Mouse (Mus musculus) forebrain, embryonic 14.5 days (tissue): Measurements from ENCODE around the gene P2ry2. TPM values are rescaled to one million over a fixed set of nuclear protein-coding genes. Genes with fewer than 3 reads are reported as not detected.

ENCODE experiments used
- ATAC-seq: fragments of 200-750 bp; cut with Nextera tagmentation; 2 replicates; pipeline ENCODE4 v1.8.0; 2017; ENCODE audit warnings: mild to moderate bottlenecking, moderate library complexity
- DNase-seq: peaks from one replicate; pipeline ENCODE4 v3.0.0-alpha.2; 2015; ENCODE audit warnings: low spot score
- H3K27ac ChIP-seq: fragments of 300-500 bp; sonication (generic); 2 replicates; pipeline ENCODE4 v1.5.1; 2014; ENCODE audit warnings: low read depth, mild to moderate bottlenecking, control low read depth, low read length, moderate library complexity
- H3K27me3 ChIP-seq: fragments of 300-500 bp; sonication (generic); replicated peaks from 2 replicates; pipeline ENCODE4 v1.6.1; 2014; ENCODE audit warnings: low read length, control low read depth, mixed read lengths; ENCODE audit not compliant: control insufficient read depth, insufficient read depth
- H3K36me3 ChIP-seq: fragments of 300-500 bp; sonication (generic); 2 replicates; pipeline ENCODE4 v1.6.1; 2014; ENCODE audit warnings: low read length, control low read depth; ENCODE audit not compliant: control insufficient read depth, insufficient read depth
- H3K4me1 ChIP-seq: fragments of 300-500 bp; sonication (generic); 2 replicates; pipeline ENCODE4 v1.6.1; 2014; ENCODE audit warnings: antibody characterized with exemption, low read length, control low read depth; ENCODE audit not compliant: control insufficient read depth, insufficient read depth
- H3K4me2 ChIP-seq: fragments of 300-500 bp; sonication (generic); 2 replicates; pipeline ENCODE4 v1.6.1; 2014; ENCODE audit warnings: mild to moderate bottlenecking, control low read depth, low read length
- H3K4me3 ChIP-seq: fragments of 300-500 bp; sonication (generic); 2 replicates; pipeline ENCODE4 v1.5.1; 2014; ENCODE audit warnings: low read depth, low read length, control low read depth
- H3K9ac ChIP-seq: fragments of 300-500 bp; sonication (generic); 2 replicates; pipeline ENCODE4 v1.6.1; 2014; ENCODE audit warnings: mild to moderate bottlenecking, low read length, control low read depth, moderate library complexity
- H3K9me3 ChIP-seq: fragments of 300-500 bp; sonication (generic); replicated peaks from 2 replicates; pipeline ENCODE4 v1.6.1; 2016; ENCODE audit warnings: low read length, control low read depth, mixed read lengths; ENCODE audit not compliant: control insufficient read depth
- WGBS: fragments of 180-500 bp; shearing (Covaris S2); extraction: QIAGEN DNeasy Blood & Tissue Kit; methylation state at CpG from one replicate; pipeline ENCODE4 v1.1.7; 2014; 5-methylcytosine and 5-hydroxymethylcytosine counted together
- polyA plus RNA-seq: library from polyadenylated mRNA; unstranded; fragments of >200 nt; fragmentation: Nextera tagmentation; extraction: Ambion mirVana; gene quantifications from 2 replicates; pipeline ENCODE4 v1.2.1, GENCODE M21; 2014

P2ry2 gene
- polyA plus RNA-seq, 1 experiment from 2014 or later, result 0.08 TPM

DNA sequence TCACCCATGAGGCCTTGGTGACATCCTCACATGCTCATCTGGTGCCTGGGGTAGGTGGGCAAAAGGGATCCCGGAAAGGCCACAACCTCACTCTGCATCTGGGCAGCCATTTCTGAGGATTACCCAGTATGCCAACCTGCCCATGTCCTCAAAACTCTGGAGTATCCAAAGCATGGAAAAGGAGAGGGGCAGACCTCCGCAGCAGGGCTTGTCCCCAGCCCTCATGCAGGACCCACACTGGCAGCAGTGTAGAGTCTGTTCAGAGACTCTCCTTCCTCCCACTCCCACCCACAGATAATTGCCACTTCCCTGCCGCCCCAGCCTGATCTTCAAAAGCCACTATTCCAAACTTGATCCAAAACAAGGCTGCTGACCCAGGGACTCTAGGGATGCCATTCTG is 1.9 kb downstream of the P2ry2 start:
- DNase-seq (no peak), ATAC-seq (no peak)
- Histone ChIP-seq H3K4me2 (no peak overlapping the region), H3K4me1 (0 out of 2 replicates have a peak, but pooled peaks cover 3% of the 10 kb centered on the region), H3K4me3 (no peak overlapping the region), H3K27ac (no peak overlapping the region), H3K9ac (no peak overlapping the region), H3K9me3 (no peaks in the 10 kb centered on the region), H3K36me3 (no peaks in the 10 kb centered on the region), H3K27me3 (peaks cover 35% of the 10 kb centered on the region)
- 71% methylated on average over 3 of the region's 3 CpGs for WGBS

DNA sequence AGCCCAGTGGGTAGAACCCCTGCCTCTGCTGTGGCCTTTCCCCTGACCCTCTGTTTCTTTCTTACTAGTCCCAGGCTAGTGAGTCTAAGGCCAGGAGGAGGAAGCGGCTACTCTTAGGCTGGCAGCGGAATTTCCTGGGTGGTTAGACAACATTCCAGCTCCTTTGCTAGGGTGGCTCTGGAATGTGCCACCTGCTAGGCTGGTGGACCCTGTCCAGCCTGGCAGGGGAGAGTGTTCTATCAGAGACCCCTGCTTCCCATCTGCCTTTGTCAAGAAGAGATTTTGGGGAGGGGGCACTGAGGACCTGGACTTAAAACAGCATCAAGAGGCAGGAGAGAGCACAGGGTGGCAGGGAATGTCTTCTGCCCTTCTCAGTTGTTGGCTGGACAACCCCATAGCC is 6.5 kb downstream of the P2ry2 start:
- Histone ChIP-seq H3K4me3 (no peak overlapping the region), H3K36me3 (no peaks in the 10 kb centered on the region), H3K27ac (no peak overlapping the region), H3K4me2 (no peak overlapping the region), H3K27me3 (peaks cover 15% of the 10 kb centered on the region), H3K4me1 (no peaks in the 10 kb centered on the region), H3K9ac (no peak overlapping the region), H3K9me3 (no peaks in the 10 kb centered on the region)
- ATAC-seq (no peak), DNase-seq (no peak)
- WGBS, result 91% methylated on average over 2 of the region's 2 CpGs

DNA sequence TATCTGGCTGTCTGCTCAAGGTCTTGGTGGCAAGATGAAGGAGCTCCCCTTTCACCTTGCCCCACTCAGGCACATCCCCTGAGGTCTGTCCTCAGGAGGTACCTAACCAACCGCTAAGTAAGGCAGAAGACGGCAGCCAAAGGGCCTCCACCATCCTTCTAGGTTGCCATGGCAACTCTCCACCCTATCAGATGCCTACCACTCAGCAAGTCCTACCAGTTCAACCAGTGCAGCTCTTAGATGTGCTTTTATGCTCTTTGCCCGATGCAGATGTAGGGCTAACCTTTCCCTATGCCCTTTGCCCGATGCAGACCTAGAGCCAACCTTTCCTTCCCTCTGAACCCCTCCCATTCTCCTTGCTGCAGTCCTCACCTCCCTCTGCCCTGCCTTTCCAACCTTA is 7.5 kb downstream of the P2ry2 start:
- Histone ChIP-seq H3K27me3 (peaks cover 4% of the 10 kb centered on the region; the same call in 1 of the 2 replicates), H3K27ac (no peak overlapping the region), H3K4me1 (no peaks in the 10 kb centered on the region), H3K4me3 (no peak overlapping the region), H3K9me3 (no peaks in the 10 kb centered on the region), H3K36me3 (no peaks in the 10 kb centered on the region), H3K9ac (no peak overlapping the region), H3K4me2 (no peak overlapping the region)
- 60% methylated on average over 4 of the region's 4 CpGs for WGBS
- no peak for ATAC-seq
- DNase-seq, result no peak

- H3K4me3 ChIP-seq, result no peak overlapping the region
- 78% methylated on average over 11 of the region's 11 CpGs for WGBS
- no peak for ATAC-seq
- H3K36me3 ChIP-seq, result no peaks in the 10 kb centered on the region
- H3K9me3 ChIP-seq, result no peaks in the 10 kb centered on the region
- H3K27ac ChIP-seq, result no peak overlapping the region
- DNase-seq, result no peak
- no peaks in the 10 kb centered on the region for H3K27me3 ChIP-seq
- no peak overlapping the region for H3K9ac ChIP-seq
- no peak overlapping the region for H3K4me2 ChIP-seq
- no peaks in the 10 kb centered on the region for H3K4me1 ChIP-seq
Observed at GRCm38 (mm10) chr7:101003442-101004326, 9.0 kb downstream of the P2ry2 start.

DNA sequence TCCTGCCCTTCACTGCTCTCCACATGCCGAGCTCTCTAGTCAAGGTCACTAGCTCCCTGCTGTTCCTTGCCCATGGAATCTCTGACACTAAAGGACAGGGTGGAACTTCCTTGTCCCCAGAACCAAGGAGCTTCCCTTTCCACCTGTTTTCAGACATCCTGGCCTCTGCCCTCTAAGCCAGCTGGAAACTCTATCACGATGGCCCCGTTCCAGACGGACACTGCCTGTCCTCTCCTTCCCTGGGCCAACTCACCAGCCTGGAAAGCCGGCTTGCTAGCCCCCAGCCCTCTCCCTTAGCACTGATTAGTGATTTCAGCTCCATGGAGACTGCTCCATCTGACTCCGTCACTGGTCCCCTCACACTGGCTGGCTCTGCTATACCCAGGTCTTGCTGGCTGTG is 10.4 kb downstream of the P2ry2 start:
- Histone ChIP-seq H3K9ac (no peak overlapping the region), H3K36me3 (no peaks in the 10 kb centered on the region), H3K27ac (no peak overlapping the region), H3K4me1 (no peaks in the 10 kb centered on the region), H3K27me3 (no peaks in the 10 kb centered on the region), H3K4me2 (no peak overlapping the region), H3K4me3 (no peak overlapping the region), H3K9me3 (no peaks in the 10 kb centered on the region)
- no peak for ATAC-seq
- DNase-seq, result no peak
- 77% methylated on average over 6 of the region's 6 CpGs for WGBS

- WGBS, result 90% methylated on average over 5 of the region's 5 CpGs
- ATAC-seq (no peak), DNase-seq (no peak)
- no peak overlapping the region for H3K4me3 ChIP-seq
- no peak overlapping the region for H3K4me2 ChIP-seq
- no peaks in the 10 kb centered on the region for H3K36me3 ChIP-seq
- H3K27ac ChIP-seq, result no peak overlapping the region
- no peaks in the 10 kb centered on the region for H3K4me1 ChIP-seq
- H3K27me3 ChIP-seq, result no peaks in the 10 kb centered on the region
- H3K9ac ChIP-seq, result no peak overlapping the region
- no peaks in the 10 kb centered on the region for H3K9me3 ChIP-seq
Observed at GRCm38 (mm10) chr7:100999623-101000022, 13.0 kb downstream of the P2ry2 start.

GRCm38 (mm10) chr7:100998578-100998960 is 14.1 kb downstream of the P2ry2 start:
- WGBS, result 91% methylated on average over 24 of the region's 24 CpGs
- DNase-seq, result no peak
- Histone ChIP-seq H3K4me3 (no peak overlapping the region), H3K36me3 (no peaks in the 10 kb centered on the region), H3K4me2 (no peak overlapping the region), H3K27me3 (no peaks in the 10 kb centered on the region), H3K4me1 (no peaks in the 10 kb centered on the region), H3K9ac (no peak overlapping the region), H3K9me3 (no peaks in the 10 kb centered on the region), H3K27ac (no peak overlapping the region)
- ATAC-seq, result no peak

DNA sequence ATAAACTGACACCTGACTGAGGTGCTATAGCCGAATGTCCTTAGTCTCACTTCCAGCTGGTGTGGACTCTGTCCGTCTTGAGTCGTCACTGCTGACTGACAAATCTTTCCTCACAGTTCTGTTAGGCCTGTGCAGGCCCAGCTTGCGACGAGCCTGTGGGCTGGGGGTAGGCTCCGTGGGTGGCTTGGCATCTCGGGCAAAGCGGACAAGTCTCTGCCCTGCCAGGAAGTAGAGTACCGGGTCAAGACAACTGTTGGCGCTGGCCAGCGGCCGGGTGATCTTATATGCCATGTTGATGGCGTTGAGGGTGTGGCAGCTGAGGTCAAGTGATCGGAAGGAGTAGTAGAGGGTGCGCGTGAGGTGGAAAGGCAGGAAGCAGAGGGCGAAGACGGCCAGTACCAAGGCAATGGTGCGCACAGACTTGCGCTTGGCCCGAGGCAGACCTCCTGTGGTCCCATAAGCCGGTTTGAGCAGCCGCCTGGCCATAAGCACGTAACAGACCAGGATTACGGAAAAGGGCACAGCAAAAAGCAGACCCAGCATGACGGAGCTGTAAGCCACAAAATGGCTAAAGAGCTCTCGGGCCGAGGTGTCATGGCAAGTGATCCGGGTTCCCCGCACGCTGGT is 14.6 kb downstream of the P2ry2 start:
- no peak overlapping the region for H3K4me2 ChIP-seq
- H3K9ac ChIP-seq, result no peak overlapping the region
- H3K4me1 ChIP-seq, result no peaks in the 10 kb centered on the region
- H3K27ac ChIP-seq, result no peak overlapping the region
- no peaks in the 10 kb centered on the region for H3K36me3 ChIP-seq
- WGBS, result 87% methylated on average over 31 of the region's 31 CpGs
- no peak overlapping the region for H3K4me3 ChIP-seq
- no peaks in the 10 kb centered on the region for H3K9me3 ChIP-seq
- ATAC-seq, result no peak
- DNase-seq, result no peak
- no peaks in the 10 kb centered on the region for H3K27me3 ChIP-seq

- H3K4me2 ChIP-seq, result no peak overlapping the region
- H3K9me3 ChIP-seq, result no peaks in the 10 kb centered on the region
- 88% methylated on average over 1 of the region's 1 CpGs for WGBS
- no peak overlapping the region for H3K27ac ChIP-seq
- no peak overlapping the region for H3K4me3 ChIP-seq
- no peak overlapping the region for H3K9ac ChIP-seq
- H3K27me3 ChIP-seq, result no peaks in the 10 kb centered on the region
- DNase-seq (no peak), ATAC-seq (no peak)
- no peaks in the 10 kb centered on the region for H3K4me1 ChIP-seq
- no peaks in the 10 kb centered on the region for H3K36me3 ChIP-seq
Observed at GRCm38 (mm10) chr7:100997215-100997614, 15.5 kb downstream of the P2ry2 start.
